Mouse (Mus musculus): Measurements from ENCODE around the gene Alox12b. TPM values are rescaled to one million over a fixed set of nuclear protein-coding genes. Genes with fewer than 3 reads are reported as not detected.

Alox12b gene
- under 1 TPM; 0.45 to 0.69 TPM for total RNA-seq (2021)

DNA sequence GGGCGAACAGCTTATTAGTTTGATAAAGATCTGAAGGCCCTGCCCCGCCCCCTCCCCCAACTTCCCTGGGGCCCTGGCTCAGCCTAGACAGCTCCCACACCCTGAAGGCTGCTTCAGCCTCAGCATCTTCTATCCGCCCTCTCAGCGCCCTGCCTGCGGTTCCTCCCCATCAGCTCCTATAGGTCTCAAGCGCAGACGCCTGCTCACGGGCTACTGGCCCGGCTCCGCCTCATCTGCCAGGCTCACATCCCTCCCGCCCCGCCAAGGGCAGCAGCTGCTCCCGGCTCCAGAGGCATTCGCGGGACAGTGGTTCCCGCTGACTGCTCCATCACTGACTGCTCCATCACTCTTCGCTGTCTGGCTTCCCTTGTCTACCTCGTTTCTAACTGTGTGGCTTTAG, at the start of gene Alox12b:
Alox12b (plus strand) TSS at position 190 of the 400 bp plus-strand sequence.
- no peak for DNase-seq (ENCODE audit: extremely low spot score in 1 of 2, low spot score in 2 of 2)
- intact Hi-C loops (cut with DNase I) = no loop called here

- intact Hi-C loops (cut with DNase I) = no loop called here
- no peak for DNase-seq (ENCODE audit: extremely low spot score in 1 of 2, low spot score in 2 of 2)
Observed at GRCm38 (mm10) chr11:69107676-69108075, 49.1 kb upstream of the Alox12b start.

DNA sequence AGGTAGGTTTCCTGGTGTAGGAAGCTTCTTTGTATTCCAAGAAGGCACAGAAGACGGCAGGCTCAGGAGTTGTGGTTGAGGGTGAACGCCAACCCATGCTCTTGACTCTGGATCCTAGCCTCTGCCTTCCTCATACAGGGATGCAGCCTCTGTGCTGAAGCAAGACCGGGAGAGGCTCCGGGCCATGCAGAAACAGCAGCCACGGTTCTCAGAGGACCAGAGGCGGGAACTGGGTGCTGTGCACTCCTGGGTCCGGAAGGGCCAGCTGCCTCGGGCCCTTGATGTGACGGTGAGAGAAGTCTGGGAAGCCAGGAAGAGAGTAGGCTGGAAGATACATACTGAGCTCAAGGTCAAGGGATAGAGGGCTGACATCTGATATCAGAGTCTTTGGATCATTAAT, 48.6 kb upstream of the Alox12b start:
- no peak for DNase-seq (ENCODE audit: extremely low spot score in 1 of 2, low spot score in 2 of 2)
- intact Hi-C loops (cut with DNase I) = no loop called here

- DNase-seq (ENCODE audit: extremely low spot score in 1 of 2, low spot score in 2 of 2) = no peak
- intact Hi-C loops (cut with DNase I) = no loop called here
Observed at GRCm38 (mm10) chr11:69109032-69109900, 47.5 kb upstream of the Alox12b start.

GRCm38 (mm10) chr11:69110319-69111046, 46.3 kb upstream of the Alox12b start:
- intact Hi-C loops (cut with DNase I) = no loop called here

DNA sequence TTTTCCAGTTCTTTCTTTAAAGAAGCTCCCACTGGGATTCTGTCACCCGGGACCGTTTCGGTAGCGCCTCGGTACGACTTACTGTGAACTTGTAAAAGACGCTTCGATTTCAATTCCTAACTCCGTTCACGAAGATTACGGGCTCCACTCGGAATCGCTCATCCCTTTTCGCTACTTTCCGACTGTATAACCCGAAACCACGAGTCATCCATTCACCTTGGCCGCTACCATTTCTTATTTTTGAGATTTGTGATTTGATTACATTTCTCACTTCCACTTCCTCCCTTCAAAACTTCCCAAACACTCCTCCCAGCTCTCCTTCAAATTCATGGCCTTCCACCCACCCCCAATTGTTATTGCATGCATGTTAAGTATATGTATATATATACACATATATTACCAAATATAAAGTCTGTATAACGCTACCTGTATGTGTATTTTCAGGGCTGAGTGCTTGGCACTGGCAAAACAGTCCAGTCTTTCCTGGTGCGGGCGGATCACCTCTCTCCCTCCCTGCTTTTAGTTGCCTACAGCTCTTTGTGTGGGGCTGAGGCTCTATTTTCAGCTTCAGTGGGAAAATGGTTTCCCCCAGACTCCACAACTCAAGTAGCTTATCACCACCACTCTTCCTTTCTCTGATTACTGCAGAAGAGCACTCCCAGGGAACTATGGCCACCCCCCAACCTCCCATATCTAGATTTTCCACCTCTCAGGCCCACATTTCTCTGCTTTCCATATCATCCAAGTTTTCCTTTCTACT, 45.6 kb upstream of the Alox12b start:
- DNase-seq (ENCODE audit: extremely low spot score in 1 of 2, low spot score in 2 of 2) = no peak
- intact Hi-C loops (cut with DNase I) = no loop called here

More at GRCm38 (mm10) chr11:69110319-69111046, 46.3 kb upstream of the Alox12b start:
- peak; percentile 88 to 92 for DNase-seq (ENCODE audit: extremely low spot score in 1 of 2, low spot score in 2 of 2)

- intact Hi-C loops (cut with DNase I) = no loop called here
- DNase-seq (ENCODE audit: extremely low spot score in 1 of 2, low spot score in 2 of 2) = no peak
Observed at GRCm38 (mm10) chr11:69111865-69112264, 44.9 kb upstream of the Alox12b start.

DNA sequence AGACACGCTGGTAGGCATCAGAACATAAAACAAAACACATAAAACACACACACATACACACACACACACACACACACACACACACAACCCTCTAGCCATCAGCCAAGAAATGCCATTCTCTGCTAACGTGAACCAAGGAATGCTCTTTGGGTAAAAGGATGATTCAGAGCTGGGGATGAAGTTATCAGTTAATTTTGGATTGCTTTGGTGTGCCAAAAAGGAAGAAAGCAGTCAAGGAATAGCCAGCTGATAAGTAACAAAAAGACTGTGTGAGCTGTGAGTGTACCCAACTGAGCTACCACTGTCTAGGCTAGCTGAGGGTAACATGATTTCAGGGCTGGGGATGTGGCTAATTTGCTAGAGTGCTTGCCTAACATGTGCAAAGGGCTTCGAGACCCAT, 42.8 kb upstream of the Alox12b start:
- intact Hi-C loops (cut with DNase I) = no loop called here
- DNase-seq (ENCODE audit: extremely low spot score in 1 of 2, low spot score in 2 of 2) = no peak

DNA sequence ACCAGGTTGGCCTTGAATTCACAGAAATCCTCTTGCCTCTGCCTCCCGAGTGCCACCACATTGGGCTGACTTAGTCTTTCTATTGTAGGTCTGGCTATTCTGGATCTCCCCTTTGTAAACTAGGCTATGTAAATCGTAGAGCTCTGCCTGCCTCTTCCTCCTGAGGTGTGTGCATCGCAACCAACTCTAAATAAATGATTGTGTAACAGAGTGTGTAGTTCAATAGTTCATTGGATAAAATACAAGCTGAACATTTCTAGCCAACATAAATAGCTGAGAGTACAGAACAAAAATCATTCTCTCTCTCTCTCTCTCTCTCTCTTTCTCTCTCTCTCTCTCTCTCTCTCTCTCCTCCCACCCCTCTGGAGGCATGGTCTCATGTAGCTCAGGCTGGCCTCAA, 42.2 kb upstream of the Alox12b start:
- DNase-seq (ENCODE audit: extremely low spot score in 1 of 2, low spot score in 2 of 2) = no peak
- intact Hi-C loops (cut with DNase I) = no loop called here

DNA sequence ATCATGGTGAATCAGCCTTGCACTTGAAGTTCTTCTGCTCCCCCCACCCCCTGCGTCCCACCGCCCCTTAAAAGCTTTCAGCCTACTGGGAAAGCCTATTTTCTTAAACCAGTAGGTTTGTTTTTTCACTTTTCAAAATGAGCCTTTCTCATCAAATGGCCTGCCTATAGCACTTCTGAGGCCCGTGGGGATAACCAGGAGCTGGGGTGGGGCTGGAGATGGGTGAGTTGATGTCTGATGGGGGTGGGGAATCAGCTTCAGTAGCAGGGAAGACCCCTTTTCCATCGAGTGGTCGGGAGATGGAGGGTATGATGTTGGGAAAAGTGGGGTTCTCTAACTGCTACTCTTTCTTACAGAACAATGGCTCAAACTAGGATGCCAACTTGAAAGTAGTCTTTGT, 39.9 kb upstream of the Alox12b start:
- DNase-seq (ENCODE audit: extremely low spot score in 1 of 2, low spot score in 2 of 2) = peak in 1 of 2 experiments; percentile 13
- intact Hi-C loops (cut with DNase I) = no loop called here

GRCm38 (mm10) chr11:69117737-69118695, 38.8 kb upstream of the Alox12b start:
- peak in 1 of 2 experiments; percentile 82 for DNase-seq (ENCODE audit: extremely low spot score in 1 of 2, low spot score in 2 of 2)
- intact Hi-C loops (cut with DNase I) = no loop called here

DNA sequence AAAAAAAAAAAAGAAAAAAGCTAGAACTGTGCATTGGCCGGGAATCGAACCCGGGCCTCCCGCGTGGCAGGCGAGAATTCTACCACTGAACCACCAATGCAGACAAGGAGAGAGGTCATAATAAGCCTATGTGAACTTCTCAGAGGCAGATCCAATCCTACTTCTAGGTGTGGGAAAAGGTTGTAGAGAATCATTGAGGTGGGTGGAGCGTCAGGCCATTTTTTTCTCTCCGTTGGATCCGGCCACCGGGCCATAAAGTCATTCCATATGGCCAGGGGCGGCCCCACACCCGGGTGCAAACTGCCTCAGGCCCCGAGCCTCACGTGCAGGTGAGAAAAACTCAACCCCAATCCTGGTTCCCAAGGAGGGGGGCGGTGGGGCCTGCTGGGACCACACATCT, 38.0 kb upstream of the Alox12b start:
- intact Hi-C loops (cut with DNase I) = no loop called here

DNA sequence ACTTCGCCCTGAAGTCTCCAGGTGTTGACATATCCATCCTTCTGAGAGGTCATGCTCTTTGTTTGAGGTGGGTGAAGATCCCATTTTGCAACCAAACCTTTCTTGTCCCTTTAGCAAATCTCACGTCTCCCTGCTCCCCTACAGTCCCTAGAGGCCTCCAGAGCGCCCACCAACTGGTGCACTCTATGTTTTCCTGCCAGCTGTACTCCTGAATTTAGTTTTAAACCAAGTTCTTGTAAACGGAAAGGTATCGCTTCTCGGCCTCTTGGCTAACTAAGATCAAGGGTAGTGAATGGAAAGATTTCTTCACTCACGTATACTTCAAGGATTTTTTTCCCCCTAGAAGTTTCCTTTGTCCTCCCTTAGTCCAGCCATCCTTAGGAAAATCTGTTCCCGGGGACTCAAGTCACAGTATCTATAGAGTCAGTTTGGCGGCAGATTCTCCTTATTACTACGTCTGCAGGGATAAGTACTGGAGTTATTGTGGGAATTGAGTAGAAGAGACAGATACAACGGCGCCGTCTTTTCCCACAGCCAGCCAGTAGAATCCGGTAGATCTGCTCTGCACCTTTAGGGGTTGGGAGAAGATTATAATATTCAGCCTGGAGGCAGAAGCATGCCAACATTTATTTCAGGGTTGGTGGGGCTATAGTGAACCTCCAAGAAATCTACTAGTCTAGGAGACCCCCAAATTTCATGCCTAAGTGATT, 37.2 kb upstream of the Alox12b start:
- intact Hi-C loops (cut with DNase I) = no loop called here
- no peak for DNase-seq (ENCODE audit: extremely low spot score in 1 of 2, low spot score in 2 of 2)

More for the DNA sequence above, 38.0 kb upstream of the Alox12b start:
- peak; percentile 69 to 82 for DNase-seq (ENCODE audit: extremely low spot score in 1 of 2, low spot score in 2 of 2)

DNA sequence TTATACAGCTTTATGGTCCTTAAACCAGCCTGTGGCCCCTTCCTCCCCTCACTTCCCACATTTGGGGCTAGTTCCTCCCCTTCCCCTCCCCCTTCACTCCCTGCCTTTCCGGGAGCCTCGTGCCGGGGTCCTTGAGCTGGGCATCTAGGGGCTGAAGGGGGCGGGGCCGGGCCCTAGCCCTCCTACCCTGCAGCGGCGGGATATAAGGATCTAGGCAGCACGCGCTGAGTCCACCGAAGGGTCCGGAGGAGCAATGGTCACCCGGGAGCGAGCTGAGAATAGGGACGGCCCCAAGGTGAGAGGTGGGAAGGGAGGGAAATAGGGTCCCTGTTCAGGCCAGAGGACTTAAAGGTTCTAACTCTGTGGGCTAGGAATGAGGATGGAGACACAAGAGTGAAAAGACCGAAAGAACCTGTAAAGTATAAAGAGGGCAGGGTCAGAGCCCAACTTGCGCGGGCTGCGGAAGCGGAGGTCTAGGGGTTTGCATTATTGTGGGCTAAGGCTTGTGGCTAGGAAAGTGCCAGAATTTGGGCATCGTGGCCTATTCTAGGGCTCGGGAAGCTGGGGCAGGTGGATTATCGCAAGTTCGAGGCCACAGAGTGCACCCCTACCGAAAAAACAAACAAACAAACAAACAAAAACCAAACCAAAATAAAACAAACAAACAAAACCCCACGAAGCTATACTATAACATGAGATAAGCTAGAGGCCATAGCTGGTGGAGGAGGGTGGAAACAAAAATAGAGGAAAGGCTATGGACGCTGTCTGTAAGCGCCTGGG, 36.4 kb upstream of the Alox12b start, which contains the start of gene Hes7:
Hes7 (plus strand) TSS at position 184 of the 780 bp plus-strand sequence.
- DNase-seq (ENCODE audit: extremely low spot score in 1 of 2, low spot score in 2 of 2) = peak in 1 of 2 experiments; percentile 55

GRCm38 (mm10) chr11:69121001-69121740, 35.6 kb upstream of the Alox12b start:
- DNase-seq (ENCODE audit: extremely low spot score in 1 of 2, low spot score in 2 of 2) = peak in 1 of 2 experiments; percentile 49
- intact Hi-C loops (cut with DNase I) = no loop called here

More for the DNA sequence above, 36.4 kb upstream of the Alox12b start, which contains the start of gene Hes7:
- intact Hi-C loops (cut with DNase I) = no loop called here

DNA sequence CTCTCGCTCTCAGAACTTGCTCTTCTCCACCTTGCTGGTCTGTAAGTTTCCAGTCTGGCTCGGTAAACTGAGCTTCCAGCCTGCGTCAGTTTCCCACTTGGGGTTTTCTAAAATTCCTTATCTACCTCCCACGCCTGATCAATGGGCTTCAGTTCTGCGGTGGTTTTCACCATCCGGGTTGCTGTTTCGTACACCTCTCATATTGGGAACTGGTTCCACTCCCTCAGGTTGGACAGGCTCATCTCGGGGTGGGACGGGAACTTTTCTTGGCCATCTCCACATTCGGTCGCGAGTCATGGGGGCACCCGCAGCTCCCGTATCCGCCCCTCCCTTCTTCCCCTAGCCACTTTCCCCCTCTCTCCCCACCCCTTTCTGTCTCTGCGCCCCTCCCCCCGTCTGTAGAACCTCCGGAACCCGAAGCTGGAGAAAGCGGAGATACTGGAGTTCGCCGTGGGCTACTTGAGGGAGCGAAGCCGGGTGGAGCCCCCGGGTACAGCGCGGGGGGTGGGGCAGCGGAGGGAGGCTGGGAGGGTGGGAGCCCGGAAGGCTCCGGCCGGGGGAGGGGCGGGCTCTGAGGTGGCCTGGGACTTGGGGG, 35.0 kb upstream of the Alox12b start:
- DNase-seq (ENCODE audit: extremely low spot score in 1 of 2, low spot score in 2 of 2) = peak in 1 of 2 experiments; percentile 81
- intact Hi-C loops (cut with DNase I) = no loop called here

All from left cerebral cortex, postnatal 10 days (tissue).